Mouse (Mus musculus) heart, adult 11 months (tissue): ENCODE data around the gene Flrt3.

ENCODE experiments used
- DNase-seq: peaks from one replicate; pipeline ENCODE4 v3.0.0; 2022

Flrt3 gene

GRCm38 (mm10) chr2:140670963-140671702, at the start of gene Flrt3:
Gene Flrt3, minus strand, starts transcription at chr2:140671469.
- peak; percentile 95 for DNase-seq

GRCm38 (mm10) chr2:140717407-140717806, 46.1 kb upstream of the Flrt3 start:
- no peak for DNase-seq

DNA sequence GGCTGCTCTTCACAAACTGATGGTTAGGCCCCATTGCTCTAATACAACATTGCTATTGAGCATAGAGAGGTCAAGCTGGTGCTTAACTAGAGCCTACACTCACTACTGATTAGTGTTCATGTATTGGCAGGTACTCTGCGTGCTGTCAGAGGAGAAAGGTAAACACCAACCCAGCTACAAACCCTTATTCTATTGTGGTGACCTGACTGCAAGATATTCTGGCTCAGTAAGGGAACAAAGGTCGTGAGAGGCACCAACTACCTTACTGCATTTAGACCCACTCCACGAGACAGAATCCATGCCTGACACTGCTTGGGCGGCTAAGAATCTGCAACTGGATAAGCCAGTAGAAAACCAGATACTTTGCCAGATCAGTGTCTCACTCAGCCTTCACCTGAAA, 44.6 kb upstream of the Flrt3 start:
- DNase-seq = no peak

DNA sequence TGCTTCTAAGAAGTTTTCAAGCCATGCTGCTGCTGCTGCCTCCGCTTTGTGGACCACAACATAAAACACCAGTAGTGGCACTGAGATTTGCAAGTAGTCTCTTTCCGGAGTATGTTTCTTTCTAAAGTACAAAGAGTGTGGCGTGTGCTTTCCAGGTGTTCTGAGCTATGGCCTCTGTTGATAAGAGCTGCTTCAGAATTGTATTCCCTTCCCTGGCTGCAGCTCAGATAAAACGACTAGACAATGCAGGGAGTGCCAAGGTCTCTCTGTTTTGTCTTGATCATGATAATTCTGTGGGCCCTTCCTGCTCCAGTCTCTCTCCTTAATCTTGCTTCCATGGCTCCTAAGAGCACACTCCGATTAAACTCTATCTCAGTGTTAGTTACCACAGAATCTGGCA, 36.3 kb upstream of the Flrt3 start:
- no peak for DNase-seq

- no peak for DNase-seq
These were observed 34.0 kb upstream of the Flrt3 start for GRCm38 (mm10) chr2:140705278-140705677.

- no peak for DNase-seq
These were observed 32.9 kb upstream of the Flrt3 start for GRCm38 (mm10) chr2:140704146-140704545.

DNA sequence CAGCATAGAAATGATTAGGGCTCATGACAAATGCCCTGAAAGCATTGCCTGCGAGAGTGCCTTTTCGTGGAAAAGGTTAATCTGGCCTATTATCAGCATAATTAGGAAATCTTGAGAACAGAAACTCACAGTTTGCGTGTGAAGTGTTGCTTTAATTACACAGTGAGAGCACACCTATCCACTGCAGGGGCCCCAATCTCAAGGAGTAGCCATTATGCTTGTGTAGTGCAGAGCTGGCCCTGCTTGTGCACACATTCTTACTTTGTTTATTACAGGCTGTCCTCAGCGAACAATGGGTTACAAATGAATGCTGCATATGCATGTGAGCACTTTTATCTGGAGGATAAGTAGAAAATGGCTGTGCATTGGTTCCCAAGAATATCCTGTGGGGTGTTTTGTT, 32.1 kb upstream of the Flrt3 start:
- DNase-seq = no peak

DNA sequence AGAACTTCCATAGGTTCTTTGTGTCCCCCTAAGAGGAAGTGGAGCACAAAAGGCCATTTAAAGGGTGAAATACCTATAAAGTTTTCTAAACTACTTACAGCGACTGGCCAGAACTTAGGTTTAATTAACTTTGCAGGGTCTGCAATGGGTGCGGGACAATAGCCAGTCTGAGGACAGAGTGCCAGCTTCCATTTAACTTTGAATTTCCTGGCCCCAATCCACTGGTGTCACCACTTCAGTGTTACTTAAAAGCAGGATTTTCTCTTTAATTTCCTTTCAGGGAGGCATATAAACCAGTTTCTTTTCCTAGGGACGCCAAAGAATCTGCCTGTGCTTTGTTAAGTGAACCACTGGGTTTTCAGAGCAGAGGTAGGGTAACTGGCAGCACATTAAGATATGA, 27.3 kb upstream of the Flrt3 start:
- DNase-seq = peak; percentile 31

- DNase-seq = no peak
These were observed 22.6 kb upstream of the Flrt3 start for GRCm38 (mm10) chr2:140693845-140694244.

- no peak for DNase-seq
These were observed 21.2 kb upstream of the Flrt3 start for GRCm38 (mm10) chr2:140692461-140692860.

DNA sequence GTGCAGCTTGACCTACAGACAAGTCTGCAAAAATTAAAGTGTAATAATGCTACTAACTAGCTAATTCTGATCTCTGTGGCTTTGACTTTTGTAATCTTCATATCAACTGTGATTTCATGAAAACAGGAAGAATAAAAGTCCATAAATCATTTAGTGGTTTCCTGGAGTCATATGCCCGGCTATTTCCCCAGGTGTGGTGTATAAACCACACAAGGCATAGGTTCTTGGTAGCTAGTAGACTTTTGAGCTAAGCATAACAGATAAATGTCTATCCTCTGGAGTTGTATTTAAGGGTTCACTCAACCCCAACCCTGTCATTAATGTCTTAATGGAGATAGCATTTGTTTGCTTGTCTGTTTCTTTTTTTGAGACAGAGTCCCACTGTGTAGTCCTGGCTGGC, 20.1 kb upstream of the Flrt3 start:
- DNase-seq = no peak

DNA sequence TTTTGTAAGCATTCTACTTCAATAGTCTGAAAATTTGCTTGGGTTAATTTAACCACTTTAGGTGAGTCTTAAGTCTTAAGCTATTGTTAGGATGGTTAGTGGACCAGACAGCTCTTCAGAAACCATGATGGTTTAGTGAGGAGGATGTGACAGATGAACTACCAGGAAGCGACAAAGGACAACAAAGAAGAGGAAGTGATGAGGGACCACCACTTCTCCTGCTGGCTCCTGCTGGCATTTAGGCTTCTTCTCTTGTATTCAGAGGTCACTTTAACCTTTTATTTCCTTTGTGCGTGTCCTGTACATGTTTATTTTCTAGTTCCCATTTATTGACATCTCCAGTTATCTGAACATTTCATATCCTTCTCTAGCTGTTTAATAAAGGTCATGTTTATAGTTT, 19.6 kb upstream of the Flrt3 start:
- DNase-seq = no peak

GRCm38 (mm10) chr2:140676728-140677127, 5.5 kb upstream of the Flrt3 start:
- no peak for DNase-seq

DNA sequence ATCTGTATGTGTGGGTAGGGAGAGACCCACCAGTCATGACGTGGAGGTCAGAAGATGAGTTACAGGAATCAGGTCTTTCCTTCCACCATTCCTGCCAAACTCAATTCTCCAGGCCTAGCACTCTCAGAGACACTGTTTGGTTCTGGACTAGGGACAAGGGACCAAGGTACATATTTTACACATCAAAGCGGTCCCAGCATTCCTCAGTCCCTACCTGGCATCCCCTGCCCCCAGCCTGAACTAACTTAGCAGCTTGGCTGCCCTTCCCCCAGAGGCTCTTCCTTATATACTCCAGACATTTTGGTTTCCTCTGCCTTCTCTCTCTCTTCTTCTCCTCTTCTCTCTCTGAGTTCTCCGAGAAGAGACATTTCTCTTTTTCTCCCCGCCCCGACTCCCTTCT, 2.2 kb upstream of the Flrt3 start:
- no peak for DNase-seq

GRCm38 (mm10) chr2:140670457-140670856, 812 bp downstream of the Flrt3 start:
- DNase-seq = no peak

GRCm38 (mm10) chr2:140669786-140670185, 1.5 kb downstream of the Flrt3 start:
- no peak for DNase-seq

DNA sequence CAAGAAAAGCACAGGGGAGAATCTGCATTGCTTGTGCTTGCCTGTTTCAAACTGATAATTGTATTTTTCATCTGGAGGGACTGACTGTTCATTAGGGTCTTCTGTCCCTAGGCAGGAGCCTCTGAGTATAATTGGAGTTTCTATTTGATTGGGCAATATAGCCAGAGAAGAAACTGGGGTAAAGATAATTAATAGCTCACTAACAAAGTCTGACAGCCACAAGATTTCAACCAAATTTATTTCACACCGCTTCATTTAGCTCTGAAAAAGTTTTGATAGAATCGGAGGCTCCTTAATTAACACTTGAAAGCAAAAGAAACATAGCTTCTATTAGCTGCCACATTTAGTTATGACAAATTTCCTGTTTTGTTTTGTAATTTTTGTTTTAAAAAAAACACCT, 2.2 kb downstream of the Flrt3 start:
- no peak for DNase-seq

DNA sequence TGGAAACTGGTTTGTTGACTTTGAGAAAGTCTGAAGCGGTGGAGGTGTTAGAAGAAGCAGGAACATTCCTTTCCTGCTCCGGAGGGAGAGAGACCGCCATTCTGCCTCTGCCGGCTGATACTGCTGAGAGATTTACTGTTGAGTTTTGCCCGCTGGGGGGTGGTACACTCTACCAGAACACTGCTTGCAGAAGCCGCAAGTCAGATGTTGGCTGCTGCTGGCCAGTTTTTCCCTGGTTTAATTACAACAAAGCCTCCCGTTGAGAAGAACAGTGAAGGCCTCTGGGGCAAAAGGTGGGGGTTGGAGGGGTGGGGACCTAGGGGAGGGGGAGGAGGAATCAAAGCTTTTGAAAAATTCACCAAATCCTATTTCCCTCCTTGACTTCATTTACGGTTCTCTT, 3.0 kb downstream of the Flrt3 start:
- DNase-seq = peak; percentile 83

GRCm38 (mm10) chr2:140667261-140668047, 3.8 kb downstream of the Flrt3 start:
- DNase-seq = no peak

- DNase-seq = no peak
These were observed 4.4 kb downstream of the Flrt3 start for GRCm38 (mm10) chr2:140666846-140667245.

GRCm38 (mm10) chr2:140664381-140664780, 6.9 kb downstream of the Flrt3 start:
- no peak for DNase-seq

GRCm38 (mm10) chr2:140662673-140663072, 8.6 kb downstream of the Flrt3 start:
- DNase-seq = no peak

DNA sequence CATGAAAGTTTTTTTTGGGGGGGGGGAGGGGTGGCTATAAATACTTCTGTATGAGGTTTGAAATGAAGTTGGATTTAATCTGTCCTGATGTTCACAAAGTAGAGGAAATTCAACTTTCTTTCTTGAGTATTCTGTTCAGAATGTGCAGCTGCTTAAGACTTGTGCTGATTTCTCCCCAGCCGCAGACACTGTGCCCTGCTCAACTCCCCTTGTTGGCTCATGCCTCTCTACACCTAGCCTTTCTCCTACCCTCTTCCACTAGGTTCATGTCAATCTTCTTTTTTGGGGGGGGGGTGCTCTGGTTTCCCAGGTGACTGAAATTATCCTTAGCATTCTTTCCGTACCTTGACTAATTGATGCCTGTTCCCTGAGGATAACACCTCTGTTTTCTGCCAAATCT, 17.3 kb downstream of the Flrt3 start:
- no peak for DNase-seq

- no peak for DNase-seq
These were observed 17.8 kb downstream of the Flrt3 start for GRCm38 (mm10) chr2:140653481-140653880.
